Mouse (Mus musculus) liver, postnatal 0 days (tissue): ENCODE measurements around the gene Syt2.

ENCODE experiments used
- CTCF ChIP-seq: sonication (generic); IDR thresholded peaks from 2 replicates; pipeline ENCODE4 v1.5.1; 2016; ENCODE audit warnings: antibody characterized with exemption, low read depth
- EP300 ChIP-seq: IDR thresholded peaks from 2 replicates; pipeline ENCODE4 v1.6.1; 2016; ENCODE audit warnings: antibody characterized with exemption, low read depth, mild to moderate bottlenecking

- TF ChIP-seq CTCF (no peak), EP300 (no peak)
Measured at GRCm38 (mm10) chr1:134658841-134659240, 12.4 kb downstream of the Syt2 start.
